Mouse (Mus musculus) testis, adult 2 months (tissue): ENCODE measurements around the gene P2rx3. TPM values are rescaled to one million over a fixed set of nuclear protein-coding genes. Genes with fewer than 3 reads are reported as not detected.

Experiments used
- H3K27ac ChIP-seq: fragments of 200-500 bp; 2 replicates; pipeline ENCODE4 v1.5.1; 2012; ENCODE audit warnings: low read depth, low read length; ENCODE audit not compliant: control insufficient read depth, insufficient read depth
- H3K27me3 ChIP-seq: fragments of 200-500 bp; 2 replicates; pipeline ENCODE4 v1.6.1; 2012; ENCODE audit warnings: mild to moderate bottlenecking, low read length, moderate library complexity; ENCODE audit not compliant: control insufficient read depth, insufficient read depth
- H3K36me3 ChIP-seq: fragments of 200-500 bp; 2 replicates; pipeline ENCODE4 v1.6.1; 2012; ENCODE audit warnings: mild to moderate bottlenecking, low read length; ENCODE audit not compliant: control insufficient read depth, insufficient read depth
- H3K4me1 ChIP-seq: fragments of 200-500 bp; 2 replicates; pipeline ENCODE4 v1.6.1; 2012; ENCODE audit warnings: low read length; ENCODE audit not compliant: control insufficient read depth, insufficient read depth
- H3K4me3 ChIP-seq: fragments of 200-500 bp; 2 replicates; pipeline ENCODE4 v1.5.1; 2012; ENCODE audit warnings: low read depth, mild to moderate bottlenecking, low read length, moderate library complexity, mixed read lengths; ENCODE audit not compliant: control insufficient read depth
- CTCF ChIP-seq: fragments of 200-500 bp; IDR thresholded peaks from 2 replicates; pipeline ENCODE4 v1.5.1; 2012; ENCODE audit warnings: low read depth, mild to moderate bottlenecking, inconsistent platforms, low read length, moderate library complexity; ENCODE audit not compliant: control insufficient read depth, insufficient read depth, insufficient replicate concordance
- POLR2A ChIP-seq: fragments of 200-500 bp; IDR thresholded peaks from 2 replicates; pipeline ENCODE4 v1.6.1; 2012; ENCODE audit warnings: low read depth, mild to moderate bottlenecking, inconsistent platforms, low read length, moderate library complexity; ENCODE audit not compliant: control insufficient read depth
- polyA plus RNA-seq: library from polyadenylated mRNA; depleted of rRNA; stranded (reverse); fragments of >200 nt; gene quantifications from 2 replicates; pipeline ENCODE4 v1.2.3, GENCODE M21; 2012

Gene P2rx3
- polyA plus RNA-seq, 1 experiment = 103 TPM

- TF ChIP-seq POLR2A = no peak
- no peak for TF ChIP-seq CTCF
- no peaks in the 10 kb centered on the region for H3K4me1 ChIP-seq
- no peaks in the 10 kb centered on the region for H3K36me3 ChIP-seq
- no peaks in the 10 kb centered on the region for H3K27me3 ChIP-seq
- H3K27ac ChIP-seq = no peak overlapping the region
- H3K4me3 ChIP-seq = no peak overlapping the region
Observed at GRCm38 (mm10) chr2:84975580-84975979, 61.7 kb downstream of the P2rx3 start.

- TF ChIP-seq POLR2A (no peak), CTCF (no peak)
- H3K27me3 ChIP-seq = no peaks in the 10 kb centered on the region
- H3K4me1 ChIP-seq = no peaks in the 10 kb centered on the region
- H3K27ac ChIP-seq = no peak overlapping the region
- H3K36me3 ChIP-seq = no peaks in the 10 kb centered on the region
- H3K4me3 ChIP-seq = no peak overlapping the region
Observed at GRCm38 (mm10) chr2:84967318-84967991, 69.8 kb downstream of the P2rx3 start.

- Histone ChIP-seq H3K27me3 (no peaks in the 10 kb centered on the region), H3K27ac (no peak overlapping the region), H3K4me3 (no peak overlapping the region), H3K36me3 (no peaks in the 10 kb centered on the region), H3K4me1 (no peaks in the 10 kb centered on the region)
- TF ChIP-seq POLR2A = no peak
- no peak for TF ChIP-seq CTCF
Observed at GRCm38 (mm10) chr2:84964111-84964801, 73.0 kb downstream of the P2rx3 start.

GRCm38 (mm10) chr2:84962906-84963507 is 74.3 kb downstream of the P2rx3 start:
- TF ChIP-seq CTCF (no peak), POLR2A (no peak)
- Histone ChIP-seq H3K36me3 (no peaks in the 10 kb centered on the region), H3K4me3 (no peak overlapping the region), H3K27ac (no peak overlapping the region), H3K27me3 (no peaks in the 10 kb centered on the region), H3K4me1 (no peaks in the 10 kb centered on the region)

GRCm38 (mm10) chr2:84961901-84962300 is 75.4 kb downstream of the P2rx3 start:
- Histone ChIP-seq H3K27ac (no peak overlapping the region), H3K4me1 (no peaks in the 10 kb centered on the region), H3K4me3 (no peak overlapping the region), H3K27me3 (no peaks in the 10 kb centered on the region), H3K36me3 (no peaks in the 10 kb centered on the region)
- TF ChIP-seq POLR2A (no peak), CTCF (no peak)

- H3K27me3 ChIP-seq = no peaks in the 10 kb centered on the region
- H3K4me3 ChIP-seq = no peak overlapping the region
- no peak overlapping the region for H3K27ac ChIP-seq
- TF ChIP-seq CTCF = no peak
- H3K4me1 ChIP-seq = no peaks in the 10 kb centered on the region
- no peaks in the 10 kb centered on the region for H3K36me3 ChIP-seq
Observed at GRCm38 (mm10) chr2:84961300-84961699, 76.0 kb downstream of the P2rx3 start.

GRCm38 (mm10) chr2:84958588-84959264 is 78.5 kb downstream of the P2rx3 start:
- H3K4me1 ChIP-seq = no peaks in the 10 kb centered on the region
- no peak overlapping the region for H3K27ac ChIP-seq
- H3K27me3 ChIP-seq = no peaks in the 10 kb centered on the region
- H3K4me3 ChIP-seq = no peak overlapping the region
- no peaks in the 10 kb centered on the region for H3K36me3 ChIP-seq
- TF ChIP-seq CTCF = no peak
- no peak for TF ChIP-seq POLR2A

GRCm38 (mm10) chr2:84956274-84956673 is 81.0 kb downstream of the P2rx3 start:
- no peak overlapping the region for H3K27ac ChIP-seq
- peak; percentile 77 for TF ChIP-seq CTCF
- TF ChIP-seq POLR2A = no peak
- H3K4me1 ChIP-seq = no peaks in the 10 kb centered on the region
- H3K27me3 ChIP-seq = no peaks in the 10 kb centered on the region
- H3K4me3 ChIP-seq = no peak overlapping the region
- H3K36me3 ChIP-seq = no peaks in the 10 kb centered on the region
